Mouse (Mus musculus): ENCODE results near the gene Adra2a.

Gene Adra2a

DNA sequence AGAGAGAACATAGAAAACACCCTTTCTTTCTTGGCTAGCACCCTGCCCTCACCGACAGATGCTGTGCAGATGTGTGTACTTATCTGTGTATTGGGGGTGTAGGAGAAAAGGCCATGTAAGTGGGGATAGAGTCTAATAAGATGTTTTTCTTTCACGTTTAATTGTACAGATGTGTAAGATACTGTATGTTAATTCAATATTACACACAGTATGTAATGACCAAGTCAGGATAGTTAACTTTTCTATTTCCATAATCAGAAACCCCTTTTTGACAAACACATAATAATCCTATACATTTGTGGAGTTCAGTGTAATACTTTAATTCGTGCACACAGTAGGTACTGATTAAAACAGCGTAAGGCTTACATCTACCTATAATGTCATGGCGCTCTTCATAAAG is at the start of gene Adra2a:
Gene Adra2a (plus strand): TSS at position 301 of the 400 bp plus-strand sequence.
- no peak for DNase-seq (ENCODE audit: low spot score)

DNA sequence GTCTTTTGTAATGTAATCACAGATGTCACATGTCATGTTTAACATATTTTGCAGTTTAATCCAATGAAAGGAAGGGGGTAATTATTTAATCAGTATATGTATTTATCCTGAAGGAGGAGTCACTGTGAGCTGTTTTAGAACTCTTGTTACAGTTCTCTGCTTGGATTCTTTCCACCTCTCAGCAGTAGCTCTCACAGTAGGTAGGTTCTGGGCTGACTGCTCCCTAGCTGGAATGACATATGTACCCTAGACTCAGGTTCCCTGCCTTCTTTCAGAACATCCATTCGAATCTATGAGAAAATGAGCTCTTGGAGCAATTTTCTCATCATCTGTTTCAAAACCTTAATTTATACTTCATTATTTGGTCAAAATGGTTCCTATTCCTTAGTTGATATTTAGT is 49.7 kb upstream of the Adra2a start:
- no peak for DNase-seq (ENCODE audit: low spot score)

DNA sequence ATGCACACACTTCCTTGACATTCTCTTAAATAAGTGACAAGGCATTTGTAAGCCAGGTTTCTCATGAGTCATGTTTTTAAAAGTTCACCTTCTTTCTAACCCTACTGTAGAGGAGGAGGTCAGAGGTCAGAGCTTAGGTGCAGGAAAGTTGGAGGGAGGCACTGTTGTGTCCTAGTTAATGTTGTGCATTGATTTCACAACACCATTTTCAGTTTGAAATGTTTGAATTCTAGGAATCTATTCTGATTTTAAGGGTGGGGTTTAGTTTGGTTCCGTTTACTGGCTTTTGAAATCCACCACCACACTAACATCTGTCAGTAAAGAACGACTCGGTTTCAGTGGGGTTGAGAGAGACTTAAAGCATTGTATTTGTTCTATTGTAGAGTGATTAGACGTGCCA is 33.0 kb upstream of the Adra2a start:
- no peak for DNase-seq (ENCODE audit: low spot score)

DNA sequence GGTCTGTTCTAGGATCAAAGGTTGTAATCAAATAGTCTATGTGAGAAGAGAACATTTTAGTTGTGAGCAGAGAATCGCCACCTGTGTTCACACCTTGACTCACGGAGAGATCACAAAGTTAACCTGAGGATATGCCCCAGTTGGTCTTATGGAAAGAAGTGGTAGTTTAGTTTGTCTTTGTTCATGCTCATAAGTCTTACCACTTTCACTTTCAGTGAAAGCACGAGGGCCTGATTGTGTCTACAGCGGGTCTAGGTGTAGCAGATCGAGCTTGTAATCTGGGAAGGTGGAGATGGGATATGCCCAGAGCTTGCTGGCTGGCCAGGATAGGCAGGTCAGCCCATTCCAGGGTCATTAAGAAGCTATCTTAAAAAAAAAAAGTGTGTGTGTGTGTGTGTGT is 29.0 kb upstream of the Adra2a start:
- DNase-seq (ENCODE audit: low spot score) = no peak

DNA sequence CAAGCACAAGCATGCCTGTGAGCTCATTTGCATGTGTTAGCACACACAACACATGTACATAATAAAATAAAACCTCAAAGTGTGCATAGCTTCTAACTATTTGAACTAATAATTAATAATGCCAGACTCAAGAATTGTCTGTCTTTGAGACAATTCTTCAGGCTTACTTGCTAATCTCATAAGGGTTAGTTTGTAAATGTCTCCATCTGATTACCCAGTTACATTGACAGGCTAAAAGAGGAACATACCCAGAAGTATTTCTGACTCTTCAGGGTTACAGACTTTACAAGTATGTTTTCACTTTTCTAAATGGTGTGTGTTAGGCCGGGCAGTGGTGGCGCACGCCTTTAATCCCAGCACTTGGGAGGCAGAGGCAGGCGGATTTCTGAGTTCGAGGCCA is 28.4 kb upstream of the Adra2a start:
- DNase-seq (ENCODE audit: low spot score) = no peak

DNA sequence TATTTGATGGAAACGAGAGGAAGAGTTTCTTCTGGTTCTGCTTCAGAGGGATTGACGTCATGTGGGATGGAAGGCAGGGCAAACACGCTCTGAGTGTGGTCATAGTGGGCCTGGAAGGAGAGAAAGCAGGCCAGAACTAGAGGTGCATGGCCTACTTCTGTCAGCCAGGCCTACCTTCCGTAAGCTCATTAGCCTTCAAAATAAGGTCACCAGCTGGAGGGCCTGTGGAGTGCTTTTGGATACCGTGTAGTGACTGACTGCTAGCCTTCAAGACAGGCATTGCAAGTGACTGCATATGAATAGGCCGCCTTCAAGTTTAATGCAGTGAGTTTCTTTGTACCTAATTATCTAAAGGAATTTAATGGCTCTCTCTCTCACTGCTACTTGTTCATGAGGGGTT is 8.9 kb upstream of the Adra2a start:
- no peak for DNase-seq (ENCODE audit: low spot score)

DNA sequence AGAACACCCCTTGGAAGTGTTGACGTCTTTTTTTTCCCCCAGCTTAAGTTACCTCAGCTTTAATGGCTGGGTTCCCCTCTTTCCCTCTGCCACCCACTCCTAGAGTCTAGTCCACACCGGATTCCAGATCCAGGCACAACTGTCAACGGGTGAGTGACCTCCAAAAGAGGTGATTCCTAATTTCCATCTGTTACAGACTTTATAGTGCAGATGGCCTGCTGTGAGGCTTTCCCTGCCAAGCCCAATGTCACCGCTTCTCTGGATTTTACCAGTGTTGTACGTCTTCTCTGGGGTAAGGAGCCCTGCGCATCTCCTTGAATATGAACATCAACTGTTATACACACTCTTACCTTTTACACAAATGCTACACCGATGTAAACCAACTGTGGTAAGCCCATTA is 4.5 kb upstream of the Adra2a start:
- no peak for DNase-seq (ENCODE audit: low spot score)

DNA sequence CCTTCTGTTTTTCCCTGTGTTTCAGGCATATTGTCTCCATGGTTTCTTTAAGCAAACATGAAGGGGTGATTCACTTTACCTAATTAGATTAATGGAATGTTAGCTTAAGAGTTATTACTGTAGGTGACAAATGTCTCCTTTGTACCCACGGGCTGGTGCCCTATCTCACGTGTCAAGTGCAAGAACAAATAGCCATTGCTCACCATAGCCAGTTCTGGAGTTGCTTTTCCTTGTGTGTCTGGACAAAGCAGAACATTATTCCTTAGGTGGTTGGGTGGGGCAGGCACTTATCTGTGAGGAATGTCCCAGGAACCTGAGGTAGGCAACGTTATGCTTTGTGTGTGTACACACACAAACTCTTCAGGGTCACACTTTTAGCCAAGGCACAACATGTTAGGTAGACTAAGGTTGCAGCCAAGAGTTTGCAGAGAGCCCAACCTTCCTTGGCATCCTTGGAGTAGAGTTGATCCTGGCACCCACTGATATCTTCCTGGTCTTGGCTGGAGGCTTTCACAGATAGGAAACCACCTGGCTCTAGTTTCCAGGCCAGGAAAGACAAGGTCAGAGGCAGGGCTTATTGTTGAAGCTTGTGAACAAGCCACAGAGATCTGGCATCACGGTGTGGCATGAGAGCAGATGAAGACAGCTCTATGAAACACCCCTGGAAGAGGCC is 3.5 kb upstream of the Adra2a start:
- DNase-seq (ENCODE audit: low spot score) = no peak

DNA sequence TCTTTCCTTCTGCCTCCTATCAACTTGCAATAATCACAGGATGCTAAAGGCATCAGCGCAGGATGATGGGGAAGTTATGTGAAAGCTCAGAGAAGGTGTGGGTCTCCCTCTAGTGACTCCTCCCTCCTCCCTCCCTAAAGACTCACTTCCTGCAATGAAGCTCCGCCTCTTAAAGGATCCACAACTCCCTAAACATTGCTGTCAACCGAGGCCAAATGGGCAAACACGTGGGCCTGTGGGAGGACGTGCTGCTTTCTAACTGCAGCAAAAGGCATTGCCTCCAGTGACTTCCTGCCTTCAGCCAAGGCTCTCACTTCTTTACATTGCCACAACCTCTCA is 3.0 kb upstream of the Adra2a start:
- DNase-seq (ENCODE audit: low spot score) = peak; percentile 14

DNA sequence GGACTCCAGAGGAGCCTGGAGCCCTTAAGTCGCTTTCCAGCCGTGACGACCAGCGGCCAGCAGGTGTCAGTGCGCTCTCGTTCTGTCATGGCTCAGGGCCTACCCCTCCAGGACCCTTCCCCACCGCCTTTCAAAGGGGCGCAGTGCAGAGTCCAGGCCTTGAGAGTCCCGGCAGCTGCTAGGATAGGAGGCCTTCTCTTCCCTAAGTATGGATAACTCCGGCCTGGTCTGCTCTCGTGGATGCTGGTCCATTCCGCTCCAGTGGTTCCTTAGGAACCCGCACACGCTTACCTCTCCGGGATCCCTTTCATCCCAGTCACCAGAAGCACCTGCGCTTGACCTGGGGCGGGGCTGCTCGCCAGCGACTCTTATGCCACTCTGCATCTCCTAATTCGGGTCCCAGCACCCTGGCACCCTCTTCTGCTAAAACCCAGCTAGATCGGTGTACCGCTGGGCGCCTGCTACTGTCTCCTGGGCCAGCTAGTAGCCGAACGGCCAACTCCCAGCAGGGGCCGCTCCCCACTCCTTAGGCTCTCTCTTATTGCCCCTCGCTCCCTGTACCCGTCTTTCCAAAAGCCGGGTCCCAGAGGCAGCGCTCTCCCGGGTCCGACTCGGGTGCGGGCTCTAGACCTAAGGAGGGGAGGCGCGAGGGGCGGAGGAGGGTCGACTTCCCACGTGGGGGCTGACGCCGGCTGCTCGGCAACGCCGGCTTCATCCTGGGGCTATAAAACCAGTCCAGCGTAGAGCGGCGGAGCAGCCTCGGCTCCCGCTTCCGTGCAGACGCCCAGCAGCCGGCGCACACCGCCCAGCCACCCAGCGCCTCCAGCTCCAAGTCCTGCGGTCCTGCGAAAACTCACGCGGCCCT is 788 bp downstream of the Adra2a start:
- DNase-seq (ENCODE audit: low spot score) = peak; percentile 94

DNA sequence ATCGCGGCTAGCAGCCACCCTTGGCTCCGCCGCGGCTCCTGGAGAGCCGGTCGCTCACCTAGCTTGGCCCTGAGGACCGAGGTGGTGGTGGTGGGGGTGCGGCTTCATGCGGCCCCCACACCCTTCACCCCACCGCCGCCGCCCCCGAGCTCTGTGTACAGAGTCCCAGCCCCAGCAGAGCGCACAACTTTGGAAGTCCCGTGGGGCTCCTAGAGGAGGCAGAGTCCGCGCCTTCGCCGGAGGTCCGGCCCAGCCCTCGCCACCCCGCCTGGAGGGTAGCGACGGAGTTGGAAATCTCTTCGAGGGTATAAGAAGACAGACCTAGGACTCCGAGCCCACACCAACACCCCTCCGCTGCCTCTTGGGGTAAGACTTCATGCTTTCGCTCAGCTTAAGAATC is 1.5 kb downstream of the Adra2a start:
- DNase-seq (ENCODE audit: low spot score) = peak; percentile 45

DNA sequence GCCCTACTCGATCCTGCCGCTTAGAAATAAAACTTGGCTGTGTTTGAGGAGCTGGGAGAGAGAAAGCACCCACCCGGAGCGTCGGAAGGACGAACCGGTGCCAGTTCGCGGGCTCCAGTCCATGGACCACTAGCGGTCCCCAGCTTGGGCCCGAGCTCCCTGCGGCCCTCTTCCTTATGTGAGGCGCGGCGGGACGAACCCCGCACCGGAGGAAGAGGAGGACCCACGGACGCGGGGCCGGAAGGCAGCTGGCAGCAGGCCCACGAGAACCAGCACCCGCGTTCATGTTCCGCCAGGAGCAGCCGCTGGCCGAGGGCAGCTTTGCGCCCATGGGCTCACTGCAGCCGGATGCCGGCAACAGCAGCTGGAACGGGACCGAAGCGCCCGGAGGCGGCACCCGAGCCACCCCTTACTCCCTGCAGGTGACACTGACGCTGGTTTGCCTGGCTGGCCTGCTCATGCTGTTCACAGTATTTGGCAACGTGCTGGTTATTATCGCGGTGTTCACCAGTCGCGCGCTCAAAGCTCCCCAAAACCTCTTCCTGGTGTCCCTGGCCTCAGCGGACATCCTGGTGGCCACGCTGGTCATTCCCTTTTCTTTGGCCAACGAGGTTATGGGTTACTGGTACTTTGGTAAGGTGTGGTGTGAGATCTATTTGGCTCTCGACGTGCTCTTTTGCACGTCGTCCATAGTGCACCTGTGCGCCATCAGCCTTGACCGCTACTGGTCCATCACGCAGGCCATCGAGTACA is 2.2 kb downstream of the Adra2a start:
- DNase-seq (ENCODE audit: low spot score) = peak; percentile 36

DNA sequence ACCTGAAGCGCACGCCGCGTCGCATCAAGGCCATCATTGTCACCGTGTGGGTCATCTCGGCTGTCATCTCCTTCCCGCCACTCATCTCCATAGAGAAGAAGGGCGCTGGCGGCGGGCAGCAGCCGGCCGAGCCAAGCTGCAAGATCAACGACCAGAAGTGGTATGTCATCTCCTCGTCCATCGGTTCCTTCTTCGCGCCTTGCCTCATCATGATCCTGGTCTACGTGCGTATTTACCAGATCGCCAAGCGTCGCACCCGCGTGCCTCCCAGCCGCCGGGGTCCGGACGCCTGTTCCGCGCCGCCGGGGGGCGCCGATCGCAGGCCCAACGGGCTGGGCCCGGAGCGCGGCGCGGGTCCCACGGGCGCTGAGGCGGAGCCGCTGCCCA is 2.7 kb downstream of the Adra2a start:
- no peak for DNase-seq (ENCODE audit: low spot score)

DNA sequence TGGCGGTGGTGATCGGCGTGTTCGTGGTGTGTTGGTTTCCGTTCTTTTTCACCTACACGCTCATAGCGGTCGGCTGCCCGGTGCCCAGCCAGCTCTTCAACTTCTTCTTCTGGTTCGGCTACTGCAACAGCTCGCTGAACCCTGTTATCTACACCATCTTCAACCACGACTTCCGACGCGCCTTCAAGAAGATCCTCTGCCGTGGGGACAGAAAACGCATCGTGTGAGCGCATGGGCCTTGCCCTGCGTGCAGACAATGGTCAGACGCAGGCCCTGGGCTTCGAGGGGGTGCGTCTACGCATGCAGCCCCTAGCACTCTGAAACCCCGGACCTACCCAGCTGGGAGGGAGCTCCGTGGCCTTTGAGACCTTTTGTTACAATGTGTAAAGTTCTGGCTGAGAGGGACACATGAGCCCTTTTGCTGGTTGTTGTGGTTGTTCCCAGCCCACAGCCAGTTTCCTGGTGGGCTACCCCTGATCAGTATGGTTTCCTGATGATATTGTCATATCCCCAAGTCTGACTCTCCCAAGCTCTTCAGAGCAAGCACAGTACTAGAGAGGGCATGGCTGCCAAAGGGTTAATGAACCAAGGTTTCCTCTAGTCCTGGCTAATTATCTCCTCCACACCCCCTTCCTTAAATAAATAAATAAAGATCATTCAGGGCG is 3.6 kb downstream of the Adra2a start:
- DNase-seq (ENCODE audit: low spot score) = no peak

DNA sequence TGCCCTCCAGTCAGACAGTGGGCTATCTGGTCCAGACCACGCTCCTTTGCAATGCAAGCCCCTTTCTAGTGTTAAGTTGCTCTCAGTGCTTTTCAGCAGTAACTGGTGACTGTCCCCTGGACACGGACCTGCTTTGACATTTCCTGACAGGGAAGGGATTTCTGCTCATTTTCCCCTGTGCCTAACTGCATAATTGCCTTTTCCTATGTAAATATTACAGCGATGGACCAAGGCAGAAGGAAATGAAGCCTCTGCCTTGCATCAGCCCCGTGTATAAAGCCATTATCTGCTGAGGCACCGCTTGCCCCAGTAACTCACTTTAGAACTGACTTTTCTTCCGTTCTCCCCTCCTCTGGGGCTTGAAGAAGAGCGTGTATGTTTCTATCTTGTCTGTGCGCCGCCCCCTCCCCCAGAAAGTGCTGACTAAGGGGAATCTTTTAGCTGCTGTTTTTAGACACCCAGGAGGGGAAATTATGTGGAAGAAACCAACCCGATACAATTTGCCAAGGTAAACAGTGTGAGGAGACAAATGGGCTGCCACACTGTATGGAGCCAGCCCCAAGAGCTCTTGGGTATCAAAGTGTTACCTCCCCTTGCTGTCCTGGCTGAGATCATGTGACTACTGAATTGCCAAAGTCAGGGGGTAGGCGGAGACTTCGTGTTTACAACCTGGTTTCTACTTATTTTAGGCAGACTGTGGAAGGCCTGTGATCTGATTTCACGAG is 4.4 kb downstream of the Adra2a start:
- DNase-seq (ENCODE audit: low spot score) = peak; percentile 22

DNA sequence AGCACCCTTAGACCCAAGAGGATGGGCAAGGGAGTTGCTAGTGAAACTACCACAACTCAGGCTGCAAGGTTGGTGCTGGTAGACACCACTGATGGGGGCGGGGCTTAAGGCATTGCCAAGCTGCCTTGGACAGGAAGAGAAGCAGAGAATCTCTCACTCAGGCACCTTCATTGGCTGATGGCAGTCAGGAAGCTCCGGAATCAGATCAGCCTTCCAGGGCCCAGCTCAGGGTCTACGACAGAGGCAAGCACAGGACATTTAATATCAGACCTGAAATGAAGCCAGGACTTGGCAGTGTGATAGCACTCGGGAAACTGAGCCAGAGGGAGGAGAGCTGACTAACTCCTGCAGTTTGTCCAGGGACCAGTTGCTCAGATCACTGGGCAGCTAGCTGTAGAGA is 7.7 kb downstream of the Adra2a start:
- no peak for DNase-seq (ENCODE audit: low spot score)

DNA sequence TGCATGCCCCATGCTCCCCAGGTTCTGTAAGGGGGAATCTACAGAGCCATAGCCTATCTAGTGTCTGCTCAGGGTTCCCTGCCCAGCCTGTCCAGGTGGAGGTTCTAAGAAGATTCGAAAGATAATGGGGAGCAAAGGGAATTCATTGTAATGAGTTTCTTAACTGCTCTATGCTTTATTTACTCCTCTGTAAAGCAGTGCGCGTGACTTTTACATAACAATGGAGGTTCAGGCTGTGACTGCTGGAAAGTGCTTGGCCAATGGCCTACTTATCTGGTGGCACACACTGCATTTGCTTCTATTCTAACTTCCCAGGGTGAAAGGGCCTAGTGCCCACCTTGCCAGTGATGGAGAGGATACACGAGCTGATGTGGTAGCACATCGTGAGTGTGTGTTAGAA is 11.9 kb downstream of the Adra2a start:
- DNase-seq (ENCODE audit: low spot score) = no peak

DNA sequence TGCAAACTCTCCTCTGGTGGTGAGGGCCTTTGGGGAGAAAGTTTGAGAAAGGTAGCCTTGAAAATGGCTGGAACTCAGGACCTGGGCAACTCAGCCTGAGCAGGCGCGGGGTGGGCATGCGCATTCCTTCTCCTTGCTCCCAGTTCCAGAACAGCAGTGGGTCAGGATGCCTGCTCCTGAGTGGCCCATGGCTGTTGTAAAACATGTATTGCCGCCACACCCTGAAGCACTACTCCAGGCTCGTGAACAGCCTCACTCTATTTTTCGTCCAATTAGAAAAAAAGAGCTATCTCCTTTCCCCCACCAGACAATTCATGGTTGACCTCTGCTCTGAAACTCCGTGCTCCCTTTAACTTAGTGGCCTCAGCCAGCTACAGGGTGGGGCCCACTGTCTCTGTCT is 24.5 kb downstream of the Adra2a start:
- no peak for DNase-seq (ENCODE audit: low spot score)

DNA sequence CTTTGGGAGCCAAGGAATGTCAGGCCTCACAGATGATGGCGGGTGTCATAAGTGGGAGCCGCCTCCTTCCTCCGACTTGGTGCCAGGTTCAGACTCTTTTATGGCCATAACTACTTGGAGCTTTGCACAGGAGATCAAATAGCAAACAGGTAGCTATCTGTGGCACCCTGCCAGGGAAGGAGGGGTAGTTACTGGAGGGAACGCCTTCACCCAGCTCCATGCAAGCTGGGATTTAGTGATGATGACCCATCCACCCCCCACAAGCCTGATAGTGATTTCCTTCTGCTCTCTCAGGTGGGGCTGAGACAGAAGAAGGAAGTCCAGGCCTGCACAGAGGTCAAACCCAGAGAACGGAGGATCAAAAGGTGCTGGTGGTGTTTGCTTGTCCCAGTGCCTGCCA is 26.6 kb downstream of the Adra2a start:
- DNase-seq (ENCODE audit: low spot score) = no peak

DNA sequence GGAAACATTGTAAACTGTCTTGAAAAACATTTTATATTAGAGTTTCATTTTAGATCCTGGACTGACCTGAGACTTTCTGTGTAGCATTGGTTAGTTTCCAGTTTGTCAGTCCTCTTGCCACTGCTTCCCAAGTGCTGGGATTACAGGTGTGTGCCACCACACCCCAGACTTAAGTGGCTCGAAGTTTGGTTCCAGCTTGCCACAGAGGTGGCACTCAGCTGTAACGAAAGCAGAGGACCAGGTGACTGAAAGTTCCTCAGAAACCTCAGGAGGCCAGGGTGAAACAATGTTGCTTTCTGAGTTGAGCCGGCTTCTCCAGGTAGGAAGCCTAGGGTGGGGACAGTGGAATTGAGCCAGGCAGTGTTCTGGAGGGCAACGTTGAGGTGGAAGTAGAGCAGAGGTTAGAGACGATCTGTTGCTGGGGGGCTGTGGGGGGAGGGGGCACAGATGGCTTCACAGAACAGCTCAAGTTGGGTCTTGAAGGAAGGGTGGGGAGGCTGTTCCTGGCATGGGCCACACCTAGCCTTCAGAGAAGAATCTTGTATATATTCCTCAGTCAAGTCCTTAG is 28.4 kb downstream of the Adra2a start:
- DNase-seq (ENCODE audit: low spot score) = no peak

Data from embryo, embryonic 10.5 days (tissue).